Mouse (Mus musculus) heart, embryonic 12.5 days (tissue): Measurements from ENCODE around the gene Wasl. TPM values are rescaled to one million over a fixed set of nuclear protein-coding genes. Genes with fewer than 3 reads are reported as not detected.

ENCODE experiments used
- polyA plus RNA-seq: library from polyadenylated mRNA; unstranded; fragments of >200 nt; fragmentation: Nextera tagmentation; extraction: Ambion mirVana; gene quantifications from 2 replicates; pipeline ENCODE4 v1.2.1, GENCODE M21; 2016

The Wasl gene
- polyA plus RNA-seq, 1 experiment from 2014 or later, result 66.1 TPM

Other genes starting within 250 kb of the Wasl start
- 0.36 and 0.40 TPM in 2 replicates for gene Iqub, start 149.9 kb downstream of the Wasl start, polyA plus RNA-seq
- 715 and 719 TPM in 2 replicates for gene Ndufa5, start 137.0 kb downstream of the Wasl start, polyA plus RNA-seq
- 0.24 TPM in 1 of 2 replicates, not detected in the other for gene Asb15, start 136.9 kb downstream of the Wasl start, polyA plus RNA-seq
- gene Lmod2, start 67.2 kb downstream of the Wasl start, polyA plus RNA-seq, result 45.3 and 49.3 TPM in 2 replicates
- not detected in 2 replicates for gene Hyal6, start 68.2 kb upstream of the Wasl start, polyA plus RNA-seq
- not detected in 2 replicates for gene Hyal4, start 83.3 kb upstream of the Wasl start, polyA plus RNA-seq
- not detected in 2 replicates for gene Spam1, start 126.2 kb upstream of the Wasl start, polyA plus RNA-seq
- not detected in 2 replicates for gene Hyal5, start 193.0 kb upstream of the Wasl start, polyA plus RNA-seq